Mouse (Mus musculus) cerebellum, adult 2 months (tissue): Measurements from ENCODE around the gene Frmd4a.

Source experiments
- CTCF ChIP-seq: fragments of 200-500 bp; IDR thresholded peaks from 2 replicates; pipeline ENCODE4 v1.5.1; 2011; ENCODE audit warnings: low read depth, mild to moderate bottlenecking, control low read depth, low read length, moderate library complexity, borderline replicate concordance; ENCODE audit not compliant: insufficient read depth
- POLR2A ChIP-seq: fragments of 200-500 bp; IDR thresholded peaks from 2 replicates; pipeline ENCODE4 v1.6.1; 2011; ENCODE audit warnings: low read length, control low read depth, borderline replicate concordance; ENCODE audit not compliant: insufficient read depth

DNA sequence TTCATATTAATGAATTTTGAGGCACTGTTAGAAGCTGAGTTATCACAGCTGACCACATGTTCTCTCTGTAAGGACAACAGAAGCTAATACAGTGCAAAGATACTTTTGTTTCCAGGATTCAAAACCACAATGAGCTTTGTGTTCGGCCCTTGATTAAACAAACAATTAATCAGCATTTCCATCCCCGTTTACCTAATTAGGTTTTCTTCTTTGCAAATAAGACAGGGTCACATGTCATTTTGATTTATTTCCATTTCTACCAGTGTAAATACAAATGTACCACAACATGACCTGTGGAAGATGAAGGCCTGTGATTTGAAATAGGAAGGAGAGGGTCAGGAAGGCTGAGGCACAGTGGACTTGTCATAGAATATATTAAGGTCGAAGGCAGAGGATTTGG, 214.8 kb downstream of the Frmd4a start:
- TF ChIP-seq CTCF, result no peak
- TF ChIP-seq POLR2A, result no peak
